Mouse (Mus musculus): ENCODE results near the gene Greb1. TPM values are rescaled to one million over a fixed set of nuclear protein-coding genes. Genes with fewer than 3 reads are reported as not detected.

Greb1 gene
- polyA plus RNA-seq, 1 experiment from 2014 or later = 31.0 TPM

- Histone ChIP-seq H3K36me3 (peaks cover 99% of the 10 kb centered on the region), H3K27ac (replicated peaks) (no peak overlapping the region), H3K4me3 (no peak overlapping the region), H3K4me1 (peaks cover 35% of the 10 kb centered on the region), H3K27me3 (ENCODE audit: low read depth, poor library complexity, severe bottlenecking) (no peaks in the 10 kb centered on the region), H3K9me3 (replicated peaks) (no peaks in the 10 kb centered on the region)
- 94% methylated on average over 1 of the region's 1 CpGs for WGBS
- no peak for DNase-seq (ENCODE audit: low spot score)
Observed at GRCm38 (mm10) chr12:16823701-16824100, 23.0 kb upstream of the Greb1 start.

GRCm38 (mm10) chr12:16822181-16822734 is 21.6 kb upstream of the Greb1 start:
- no peak overlapping the region for H3K4me3 ChIP-seq
- peaks cover 95% of the 10 kb centered on the region for H3K36me3 ChIP-seq
- 93% methylated on average over 10 of the region's 10 CpGs for WGBS
- peak overlapping the region; percentile 23; the same call in 1 of the 2 replicates for H3K27ac ChIP-seq (replicated peaks)
- peaks cover 44% of the 10 kb centered on the region for H3K4me1 ChIP-seq
- no peaks in the 10 kb centered on the region for H3K9me3 ChIP-seq (replicated peaks)
- DNase-seq (ENCODE audit: low spot score) = no peak
- H3K27me3 ChIP-seq (ENCODE audit: low read depth, poor library complexity, severe bottlenecking) = no peaks in the 10 kb centered on the region

GRCm38 (mm10) chr12:16820761-16821160 is 20.1 kb upstream of the Greb1 start:
- Histone ChIP-seq H3K4me1 (peaks cover 44% of the 10 kb centered on the region), H3K36me3 (peaks cover 96% of the 10 kb centered on the region), H3K27me3 (ENCODE audit: low read depth, poor library complexity, severe bottlenecking) (no peaks in the 10 kb centered on the region), H3K4me3 (no peak overlapping the region), H3K27ac (replicated peaks) (peak overlapping the region; percentile 53), H3K9me3 (replicated peaks) (no peaks in the 10 kb centered on the region)
- WGBS = 70% methylated on average over 7 of the region's 7 CpGs
- DNase-seq (ENCODE audit: low spot score) = peak; percentile 28

DNA sequence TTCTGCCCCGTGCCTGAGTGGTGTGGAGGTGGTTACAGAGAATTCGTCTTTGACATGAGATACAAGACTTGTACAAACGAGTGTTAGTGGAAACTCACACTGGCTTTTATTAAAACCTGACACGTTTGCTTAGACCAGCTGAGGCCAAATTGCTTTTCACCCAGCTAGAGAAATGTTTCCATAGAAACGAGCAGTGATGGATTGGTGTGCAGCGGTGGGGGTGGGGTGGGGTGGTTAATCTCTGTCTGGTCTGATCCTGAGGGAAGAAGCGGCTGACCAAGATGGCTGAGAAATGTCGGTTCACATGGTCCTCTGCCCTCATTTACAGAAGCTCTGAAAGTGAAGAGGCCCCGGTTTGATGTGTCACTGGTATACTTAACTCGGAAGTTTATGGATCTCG is 17.8 kb upstream of the Greb1 start:
- DNase-seq (ENCODE audit: low spot score) = peak; percentile 59
- Histone ChIP-seq H3K27me3 (ENCODE audit: low read depth, poor library complexity, severe bottlenecking) (no peaks in the 10 kb centered on the region), H3K4me1 (peaks cover 48% of the 10 kb centered on the region), H3K4me3 (no peak overlapping the region), H3K9me3 (replicated peaks) (no peaks in the 10 kb centered on the region), H3K27ac (replicated peaks) (peak overlapping the region; percentile 70), H3K36me3 (peaks cover 96% of the 10 kb centered on the region)
- WGBS = 47% methylated on average over 11 of the region's 11 CpGs

GRCm38 (mm10) chr12:16817147-16817546 is 16.5 kb upstream of the Greb1 start:
- no peak for DNase-seq (ENCODE audit: low spot score)
- Histone ChIP-seq H3K27me3 (ENCODE audit: low read depth, poor library complexity, severe bottlenecking) (no peaks in the 10 kb centered on the region), H3K9me3 (replicated peaks) (no peaks in the 10 kb centered on the region), H3K27ac (replicated peaks) (no peak overlapping the region), H3K4me1 (peaks cover 51% of the 10 kb centered on the region), H3K4me3 (no peak overlapping the region), H3K36me3 (peaks cover 85% of the 10 kb centered on the region)
- 89% methylated on average over 4 of the region's 4 CpGs for WGBS

DNA sequence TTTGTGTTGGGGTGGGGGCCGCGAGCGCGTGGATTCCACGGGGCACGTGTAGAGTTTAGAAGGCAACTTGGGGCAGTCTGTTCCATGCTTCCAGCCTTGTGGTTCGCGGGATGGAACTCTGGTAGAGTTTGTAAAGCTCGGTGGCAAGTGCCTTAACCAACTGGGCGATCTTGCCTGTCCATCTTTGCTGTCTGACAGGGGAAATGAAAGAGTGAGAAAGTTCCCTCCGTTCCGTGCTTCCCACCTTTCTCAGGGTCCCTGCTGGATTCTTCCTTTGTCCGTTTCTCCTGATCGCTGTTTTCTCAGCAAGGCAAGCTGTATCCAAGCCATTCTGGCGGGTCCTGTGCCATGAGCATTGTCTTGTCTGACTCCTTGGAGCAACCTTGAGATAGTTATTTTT is 10.8 kb upstream of the Greb1 start:
- Histone ChIP-seq H3K27ac (replicated peaks) (peak overlapping the region; percentile 98), H3K36me3 (peaks cover 32% of the 10 kb centered on the region), H3K27me3 (ENCODE audit: low read depth, poor library complexity, severe bottlenecking) (peaks cover 38% of the 10 kb centered on the region), H3K9me3 (replicated peaks) (peaks cover 5% of the 10 kb centered on the region; the same call in 1 of the 2 replicates), H3K4me1 (peaks cover 34% of the 10 kb centered on the region), H3K4me3 (peak overlapping the region; percentile 77)
- WGBS = 9% methylated on average over 15 of the region's 15 CpGs
- DNase-seq (ENCODE audit: low spot score) = peak; percentile 55

DNA sequence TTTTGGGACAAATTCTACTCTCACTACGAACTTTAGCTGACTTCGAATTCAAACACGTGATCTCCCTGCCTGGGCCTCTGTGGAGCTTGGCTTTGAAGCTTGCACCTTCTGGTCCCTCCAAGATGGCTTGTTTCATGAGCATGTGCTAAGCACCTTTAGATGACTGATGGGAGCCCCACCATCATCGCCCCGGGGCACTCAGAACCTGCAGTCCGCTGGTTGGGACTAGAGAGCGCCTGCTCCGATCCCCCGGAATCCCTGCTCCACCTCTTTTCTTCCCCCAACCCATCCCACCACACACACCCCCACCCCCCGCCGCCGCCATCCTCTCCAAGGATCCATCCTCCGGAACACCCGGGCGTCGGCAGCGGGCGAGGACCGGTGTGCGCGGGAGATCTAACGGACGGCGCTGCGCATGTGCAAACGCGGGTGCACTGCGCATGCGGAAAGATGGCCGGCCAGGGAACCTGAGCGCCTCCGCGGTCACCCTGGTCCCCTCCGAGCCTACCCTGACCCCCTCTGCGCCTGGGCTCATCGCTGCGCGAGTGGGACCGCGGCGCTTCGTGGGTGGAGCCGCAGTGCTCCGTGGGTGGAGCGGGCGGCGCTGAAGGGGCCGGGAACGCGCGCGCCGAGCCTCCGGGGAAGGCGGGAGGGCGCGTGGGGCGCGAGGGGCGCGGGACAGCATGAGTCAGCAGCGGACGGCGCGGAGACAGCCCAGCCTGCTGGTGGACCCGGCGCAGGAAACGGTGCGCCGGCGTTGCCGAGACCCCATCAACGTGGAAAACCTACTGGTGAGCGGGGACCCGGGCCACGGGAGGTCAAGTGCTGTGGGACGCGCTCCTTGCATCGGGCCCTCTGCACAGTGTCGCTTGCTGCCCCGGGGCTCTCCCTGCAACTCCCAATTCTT is 10.1 kb upstream of the Greb1 start, which contains the start of gene E2f6:
Gene E2f6 (plus strand): TSS at position 439 of the 907 bp plus-strand sequence.
- WGBS = 7% methylated on average over 70 of the region's 81 CpGs
- Histone ChIP-seq H3K27ac (replicated peaks) (peak within 1 kb of the TSS; percentile 98), H3K27me3 (ENCODE audit: low read depth, poor library complexity, severe bottlenecking) (peaks cover 45% of the 10 kb centered on the region), H3K4me1 (peaks cover 34% of the 10 kb centered on the region), H3K4me3 (peak within 1 kb of the TSS; percentile 77), H3K36me3 (peaks cover 25% of the 10 kb centered on the region), H3K9me3 (replicated peaks) (peaks cover 5% of the 10 kb centered on the region; the same call in 1 of the 2 replicates)
- DNase-seq (ENCODE audit: low spot score) = peak; percentile 88

DNA sequence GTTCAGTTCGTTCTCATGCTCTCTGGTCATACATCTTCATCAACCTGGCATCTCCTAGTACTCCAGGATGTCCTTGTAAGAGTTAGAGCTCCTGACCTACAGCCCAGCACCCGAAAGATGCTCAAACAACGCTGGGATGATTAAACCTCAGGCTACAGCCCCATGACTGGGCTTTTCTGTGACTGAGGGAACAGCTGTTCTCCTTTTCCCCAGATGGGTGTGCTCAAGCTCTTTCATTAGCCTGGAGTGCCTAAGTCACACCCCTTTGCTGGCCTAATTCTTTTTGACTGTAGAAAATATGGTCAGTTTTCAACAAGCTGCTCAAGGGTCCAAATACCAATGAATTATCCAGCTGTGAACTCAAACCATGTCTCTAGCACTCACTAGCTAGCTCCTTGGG is 7.4 kb upstream of the Greb1 start:
- H3K27me3 ChIP-seq (ENCODE audit: low read depth, poor library complexity, severe bottlenecking) = peaks cover 48% of the 10 kb centered on the region

GRCm38 (mm10) chr12:16805511-16805910 is 4.8 kb upstream of the Greb1 start:
- WGBS = 6% methylated on average over 5 of the region's 5 CpGs
- H3K27me3 ChIP-seq (ENCODE audit: low read depth, poor library complexity, severe bottlenecking) = peaks cover 49% of the 10 kb centered on the region

More for the DNA sequence above, 7.4 kb upstream of the Greb1 start:
- Histone ChIP-seq H3K36me3 (0 out of 2 replicates have a peak, but pooled peaks cover 2% of the 10 kb centered on the region), H3K27ac (replicated peaks) (no peak overlapping the region), H3K4me3 (no peak overlapping the region), H3K9me3 (replicated peaks) (peaks cover 5% of the 10 kb centered on the region; the same call in 1 of the 2 replicates), H3K4me1 (peaks cover 51% of the 10 kb centered on the region)
- WGBS = 48% methylated on average over 3 of the region's 3 CpGs
- DNase-seq (ENCODE audit: low spot score) = no peak

DNA sequence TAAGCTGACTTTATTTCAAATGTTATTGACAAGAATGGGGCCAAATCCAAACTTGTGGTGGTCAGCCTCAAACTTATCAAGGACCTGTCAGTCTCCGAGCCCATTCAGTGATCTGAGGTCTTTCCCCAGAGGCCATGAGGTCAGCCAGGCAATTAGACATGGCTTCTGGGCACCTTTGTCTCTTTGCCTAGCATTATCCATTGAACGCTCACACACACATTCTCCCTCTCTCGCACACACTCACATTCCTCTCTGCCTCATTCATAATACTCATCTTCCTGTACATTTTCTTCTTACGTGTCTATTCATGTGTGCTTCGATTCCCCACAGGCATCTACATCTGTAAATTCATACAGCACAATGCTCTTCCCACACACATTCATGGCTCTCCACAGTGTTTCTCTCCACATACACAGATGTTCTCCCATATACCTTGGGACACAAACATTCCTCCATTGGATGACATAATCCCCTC is 3.3 kb upstream of the Greb1 start:
- H3K4me1 ChIP-seq = peaks cover 60% of the 10 kb centered on the region
- H3K4me3 ChIP-seq = no peak overlapping the region
- WGBS = 14% methylated on average over 5 of the region's 5 CpGs
- no peaks in the 10 kb centered on the region for H3K9me3 ChIP-seq (replicated peaks)
- DNase-seq (ENCODE audit: low spot score) = peak; percentile 75
- H3K36me3 ChIP-seq = no peaks in the 10 kb centered on the region
- peaks cover 34% of the 10 kb centered on the region for H3K27me3 ChIP-seq (ENCODE audit: low read depth, poor library complexity, severe bottlenecking)
- H3K27ac ChIP-seq (replicated peaks) = peak overlapping the region; percentile 99

More at GRCm38 (mm10) chr12:16805511-16805910, 4.8 kb upstream of the Greb1 start:
- Histone ChIP-seq H3K27ac (replicated peaks) (peak overlapping the region; percentile 99; the same call in 1 of the 2 replicates), H3K4me3 (no peak overlapping the region), H3K9me3 (replicated peaks) (peaks cover 5% of the 10 kb centered on the region; the same call in 1 of the 2 replicates), H3K4me1 (peaks cover 51% of the 10 kb centered on the region), H3K36me3 (no peaks in the 10 kb centered on the region)
- DNase-seq (ENCODE audit: low spot score) = peak; percentile 80

DNA sequence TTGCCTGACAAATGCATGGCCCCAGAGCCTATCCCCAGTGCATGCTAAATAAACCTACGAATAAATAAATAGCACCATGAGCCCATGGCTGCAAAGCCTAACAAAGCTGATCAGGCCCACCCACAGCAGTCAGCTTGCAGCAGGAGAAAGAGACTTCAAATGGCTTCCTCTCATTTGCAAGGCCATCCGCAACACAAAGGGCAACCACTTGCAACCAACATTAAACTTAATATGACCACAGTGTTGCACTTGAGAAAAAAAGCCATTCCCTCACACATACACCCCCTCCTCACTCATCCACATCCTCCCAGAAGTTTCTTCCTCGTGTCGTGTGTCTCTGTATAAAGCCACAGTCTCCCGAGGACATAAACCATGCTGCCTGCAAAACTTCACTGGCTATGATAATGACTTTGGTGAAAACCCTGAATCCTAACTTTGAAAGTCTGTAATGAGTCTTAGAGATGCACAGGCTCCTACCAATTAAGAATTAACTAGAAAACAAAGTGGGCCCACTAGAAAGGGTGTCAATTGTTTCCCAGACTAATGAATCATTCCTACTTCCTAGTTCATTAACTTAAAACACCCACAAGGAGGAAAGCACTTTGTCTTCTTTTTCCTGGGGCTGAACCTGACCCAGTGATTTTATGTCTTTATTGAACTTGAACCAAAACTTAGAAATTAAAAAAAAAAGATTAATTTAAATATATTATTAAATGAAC is 2.7 kb upstream of the Greb1 start:
- peak overlapping the region; percentile 99 for H3K27ac ChIP-seq (replicated peaks)
- H3K36me3 ChIP-seq = no peaks in the 10 kb centered on the region
- peak; percentile 62 for DNase-seq (ENCODE audit: low spot score)
- WGBS = 9% methylated on average over 5 of the region's 5 CpGs
- H3K27me3 ChIP-seq (ENCODE audit: low read depth, poor library complexity, severe bottlenecking) = peaks cover 28% of the 10 kb centered on the region
- H3K4me3 ChIP-seq = peak overlapping the region; percentile 7; the same call in 1 of the 2 replicates
- H3K9me3 ChIP-seq (replicated peaks) = no peaks in the 10 kb centered on the region
- peaks cover 66% of the 10 kb centered on the region for H3K4me1 ChIP-seq

DNA sequence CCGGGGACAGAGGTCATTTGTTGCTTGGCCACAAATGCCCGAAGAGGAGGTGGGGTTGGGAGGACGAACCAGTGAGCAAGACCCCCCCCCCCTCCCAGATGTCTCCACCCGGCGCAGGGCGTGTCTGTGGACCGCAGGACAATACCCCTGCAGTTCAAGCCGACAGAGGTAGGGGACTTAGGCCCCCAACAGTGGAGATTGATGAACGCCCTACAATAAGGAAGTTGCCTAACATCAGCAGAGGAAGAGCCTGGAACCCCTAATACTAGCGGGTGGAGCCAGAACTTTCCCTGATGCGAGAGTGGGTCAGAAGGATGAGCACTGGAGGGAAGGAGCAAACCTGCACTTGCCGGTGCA is 251 bp upstream of the Greb1 start:
- Histone ChIP-seq H3K27ac (replicated peaks) (peak overlapping the region; percentile 99), H3K4me1 (peaks cover 86% of the 10 kb centered on the region), H3K27me3 (ENCODE audit: low read depth, poor library complexity, severe bottlenecking) (peaks cover 8% of the 10 kb centered on the region), H3K9me3 (replicated peaks) (no peaks in the 10 kb centered on the region), H3K36me3 (peaks cover 16% of the 10 kb centered on the region), H3K4me3 (peak overlapping the region; percentile 85)
- under 1% methylated on average over 12 of the region's 12 CpGs for whole genome bisulfite sequencing
- no peak for DNase-seq (ENCODE audit: low spot score)

All from midbrain, embryonic 10.5 days (tissue).